Mouse (Mus musculus) urinary bladder, postnatal 25 days (tissue): Measurements from ENCODE around the gene Gpt2.

Experiments used
- DNase-seq: peaks from one replicate; pipeline ENCODE4 v3.0.0; 2022; ENCODE audit warnings: low spot score

Gpt2 gene

DNA sequence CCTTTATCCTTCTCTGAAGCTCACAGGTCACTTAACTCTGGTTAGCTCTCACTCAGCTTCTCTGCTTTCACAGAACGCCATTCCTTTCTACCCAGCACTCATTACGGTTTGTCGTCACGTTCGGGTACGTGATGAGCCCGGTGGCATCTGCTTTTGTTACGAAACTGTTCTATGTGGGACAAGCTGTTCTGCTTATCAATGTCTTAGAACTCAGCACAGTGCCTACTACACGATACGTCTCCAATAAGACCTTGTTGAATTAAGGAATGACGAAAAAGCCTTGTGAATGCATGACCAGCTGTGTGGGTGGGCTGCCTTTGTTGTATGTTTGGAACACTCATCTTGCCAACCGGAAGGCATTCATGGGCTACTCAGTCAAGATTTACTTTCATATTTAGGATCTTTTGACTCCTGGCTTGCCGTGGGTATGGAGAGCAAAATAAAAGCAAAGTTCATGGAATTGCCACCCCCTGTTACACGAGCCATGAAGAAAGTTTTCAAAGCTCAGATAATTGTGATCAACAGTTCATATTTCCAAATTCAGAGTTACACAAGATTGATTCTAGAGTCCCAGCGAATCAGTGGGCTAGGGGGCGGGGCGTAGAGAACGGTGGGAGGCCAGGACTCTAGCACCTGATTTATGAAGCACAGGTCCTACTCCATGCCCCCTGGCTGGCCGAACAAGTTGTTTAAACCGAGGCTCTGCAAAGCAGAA, 4.3 kb upstream of the Gpt2 start:
- no peak for DNase-seq

- no peak for DNase-seq
These were observed 3.7 kb upstream of the Gpt2 start for GRCm38 (mm10) chr8:85488631-85489030.

DNA sequence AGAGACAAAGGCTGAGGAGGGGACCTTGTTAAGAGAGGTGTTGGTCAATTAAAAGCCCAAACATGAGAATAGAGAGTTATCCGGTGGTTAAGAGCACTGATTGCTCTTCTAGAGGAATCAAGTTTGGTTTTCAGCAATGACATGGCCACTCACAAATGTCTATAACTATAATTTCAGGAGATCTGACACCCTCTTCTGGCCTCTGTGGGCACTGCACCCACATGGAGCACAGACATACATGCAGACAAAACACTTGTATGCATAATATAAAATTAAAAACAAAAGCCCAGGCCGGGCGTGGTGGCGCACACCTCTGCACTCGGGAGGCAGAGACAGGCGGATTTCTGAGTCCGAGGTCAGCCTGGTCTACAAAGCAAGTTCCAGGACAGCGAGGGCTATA, 2.8 kb upstream of the Gpt2 start:
- DNase-seq, result no peak

DNA sequence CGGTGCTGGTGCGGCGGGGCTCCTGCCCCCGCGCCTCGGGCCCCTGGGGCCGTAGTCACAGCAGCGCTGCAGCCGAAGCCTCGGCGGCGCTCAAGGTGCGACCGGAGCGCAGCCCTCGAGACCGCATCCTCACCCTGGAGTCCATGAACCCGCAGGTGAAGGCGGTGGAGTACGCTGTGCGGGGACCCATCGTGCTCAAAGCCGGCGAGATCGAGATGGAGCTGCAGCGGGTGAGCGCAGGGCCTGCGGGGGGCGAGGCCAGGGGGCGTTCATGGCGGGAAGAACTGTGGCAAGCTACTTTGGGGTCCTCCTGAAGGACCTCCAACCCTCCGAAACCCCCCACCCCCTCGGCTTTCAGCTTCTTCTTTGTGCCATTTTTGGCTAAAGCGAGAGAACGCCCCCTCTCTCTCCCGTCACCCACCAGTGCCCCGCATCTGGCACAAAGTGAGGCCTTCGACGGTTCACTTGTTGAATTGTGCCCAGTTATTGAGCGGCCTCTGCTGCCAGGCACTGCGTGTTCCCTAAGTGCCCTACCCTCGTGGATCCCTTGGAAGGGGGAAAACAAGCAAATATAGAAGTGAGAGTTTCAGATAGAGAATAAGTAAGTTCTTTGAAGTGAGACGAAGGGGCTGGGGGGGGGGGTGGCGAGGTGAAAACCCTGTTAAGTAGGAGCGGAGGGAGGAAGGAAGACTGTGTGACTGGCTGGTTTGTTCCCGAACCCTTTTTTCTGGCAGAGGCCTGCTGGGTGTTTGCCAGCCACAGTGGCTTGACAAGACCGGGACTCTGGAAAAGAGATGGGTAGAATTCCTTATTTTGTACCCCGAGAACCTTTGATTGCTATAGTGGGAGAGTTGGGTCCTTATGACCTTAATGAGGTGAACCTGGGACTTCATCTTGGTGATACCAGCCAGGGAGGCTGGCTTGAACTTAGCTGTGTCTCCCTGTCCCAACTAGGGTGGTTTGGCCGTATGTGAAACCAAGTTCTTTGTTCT, 860 bp downstream of the Gpt2 start:
- no peak for DNase-seq

DNA sequence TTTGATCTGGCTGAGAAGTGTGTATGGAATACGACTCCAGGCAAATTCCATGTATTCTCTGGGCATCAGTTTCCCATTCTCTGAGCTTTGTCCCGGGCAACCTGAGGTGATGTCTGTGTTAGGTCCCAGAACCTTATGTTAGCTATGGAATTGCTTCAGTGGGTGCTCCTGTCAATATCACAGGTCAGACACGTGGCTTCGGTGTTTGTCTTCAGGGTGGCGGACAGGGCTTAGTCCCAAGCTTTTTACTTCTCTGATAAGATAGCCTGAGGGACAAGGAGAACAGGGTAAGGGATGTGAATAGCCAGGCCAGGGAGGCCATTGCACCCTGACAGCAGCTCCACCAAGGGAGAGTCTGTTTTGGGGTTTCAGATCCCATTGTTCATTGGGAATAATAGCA, 3.7 kb downstream of the Gpt2 start:
- no peak for DNase-seq

GRCm38 (mm10) chr8:85496778-85497177, 4.4 kb downstream of the Gpt2 start:
- no peak for DNase-seq

DNA sequence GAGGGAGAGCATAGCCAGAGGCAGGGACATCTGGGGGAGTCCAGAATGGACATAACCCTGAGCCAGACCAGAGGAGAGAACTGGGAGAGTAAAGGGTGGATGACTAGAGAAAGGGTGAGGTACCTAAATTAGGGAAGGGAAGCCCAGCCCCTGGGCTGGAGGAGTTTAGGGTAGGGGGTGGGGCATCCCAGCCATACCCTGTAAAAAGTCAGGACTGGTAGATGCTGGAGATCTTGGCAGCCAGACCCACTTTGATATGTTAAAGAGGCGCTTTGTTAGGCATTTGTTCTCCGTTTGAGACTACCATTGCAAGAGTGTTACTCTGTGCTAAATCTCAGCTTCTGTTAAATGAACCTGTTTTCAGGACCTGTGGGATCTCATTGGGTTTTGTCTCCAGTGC, 6.2 kb downstream of the Gpt2 start:
- no peak for DNase-seq

GRCm38 (mm10) chr8:85500460-85500859, 8.1 kb downstream of the Gpt2 start:
- DNase-seq, result no peak

- no peak for DNase-seq
These were observed 8.7 kb downstream of the Gpt2 start for GRCm38 (mm10) chr8:85500955-85501685.

DNA sequence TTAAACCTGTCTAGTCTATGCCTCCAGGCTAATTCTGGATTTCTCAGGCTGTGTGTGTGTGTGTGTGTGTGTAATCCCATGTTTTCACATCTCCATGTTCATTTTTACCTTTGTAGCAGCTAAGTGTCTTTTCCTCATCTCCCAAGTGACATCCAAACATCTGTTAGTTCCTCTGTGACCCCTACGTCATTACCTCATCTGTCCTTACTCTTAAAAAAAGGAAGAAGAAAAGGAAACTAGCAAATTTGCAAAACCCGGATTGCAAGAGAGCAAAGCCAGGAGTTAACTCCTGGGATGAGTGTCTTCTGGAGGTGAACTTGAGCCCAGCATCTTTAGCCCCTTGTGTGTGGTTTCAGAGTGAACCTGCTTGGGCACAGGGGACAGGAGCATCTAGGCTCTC, 10.0 kb downstream of the Gpt2 start:
- no peak for DNase-seq

DNA sequence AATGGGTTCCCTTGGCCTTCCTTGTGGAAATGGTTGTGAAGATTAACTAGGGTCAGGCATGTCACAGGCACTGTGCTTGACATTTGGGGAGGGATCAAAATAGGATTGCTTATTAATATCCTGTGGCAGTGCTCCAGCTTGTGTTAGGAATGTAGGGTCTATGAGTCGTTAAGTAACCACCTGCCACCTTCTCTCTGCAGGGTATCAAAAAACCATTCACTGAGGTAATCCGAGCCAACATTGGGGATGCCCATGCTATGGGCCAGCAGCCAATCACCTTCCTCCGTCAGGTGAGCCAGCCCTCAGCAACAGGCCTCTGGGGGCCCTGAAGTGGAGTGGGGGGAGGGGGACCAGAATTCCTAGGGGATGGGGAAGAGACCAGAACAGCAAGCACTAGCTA, 10.7 kb downstream of the Gpt2 start:
- DNase-seq, result no peak

DNA sequence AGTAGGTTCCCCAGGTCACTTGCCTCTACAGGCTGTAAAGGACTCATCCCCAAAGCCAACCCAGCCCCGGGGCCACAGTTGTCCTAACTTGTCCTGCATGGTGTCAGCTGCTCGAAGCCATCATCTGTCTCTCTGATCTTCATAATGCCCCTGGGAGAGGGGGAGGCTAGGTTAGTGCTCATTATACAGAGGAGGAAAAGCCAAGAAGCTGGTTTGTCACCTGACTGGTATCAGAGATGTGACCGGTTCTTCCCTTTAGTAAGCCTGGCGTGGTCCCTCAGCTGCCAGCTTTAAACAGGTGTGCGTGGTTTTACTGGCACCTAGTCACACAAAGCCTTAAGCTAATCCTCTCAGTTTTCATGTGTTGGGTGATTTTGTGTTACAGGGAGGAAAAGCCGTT, 12.3 kb downstream of the Gpt2 start:
- no peak for DNase-seq

GRCm38 (mm10) chr8:85506620-85507019, 14.2 kb downstream of the Gpt2 start:
- no peak for DNase-seq

GRCm38 (mm10) chr8:85508661-85509060, 16.3 kb downstream of the Gpt2 start:
- DNase-seq, result no peak

GRCm38 (mm10) chr8:85512234-85512633, 19.9 kb downstream of the Gpt2 start:
- DNase-seq, result no peak

DNA sequence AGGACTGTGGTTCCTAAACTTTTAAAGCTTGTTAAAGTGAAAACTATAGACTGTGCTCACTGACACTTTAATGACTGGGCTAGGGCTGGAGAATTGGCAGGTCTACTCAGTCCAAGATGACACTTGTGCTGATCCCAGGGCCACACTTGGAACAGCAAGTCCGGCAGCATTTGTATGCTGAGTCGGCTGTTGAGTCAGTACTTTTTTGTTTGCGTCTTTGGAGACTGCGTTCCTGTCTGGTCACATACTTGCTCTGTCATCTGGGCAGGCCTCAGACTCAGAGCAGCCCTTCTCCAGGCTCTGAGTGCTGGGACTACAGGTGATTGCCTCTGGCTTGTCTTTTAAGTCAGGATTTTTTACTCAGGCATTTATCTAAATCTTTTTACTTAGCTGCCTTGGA, 20.9 kb downstream of the Gpt2 start:
- DNase-seq, result no peak

- no peak for DNase-seq
These were observed 23.0 kb downstream of the Gpt2 start for GRCm38 (mm10) chr8:85515391-85515790.

- no peak for DNase-seq
These were observed 25.0 kb downstream of the Gpt2 start for GRCm38 (mm10) chr8:85517336-85517735.

DNA sequence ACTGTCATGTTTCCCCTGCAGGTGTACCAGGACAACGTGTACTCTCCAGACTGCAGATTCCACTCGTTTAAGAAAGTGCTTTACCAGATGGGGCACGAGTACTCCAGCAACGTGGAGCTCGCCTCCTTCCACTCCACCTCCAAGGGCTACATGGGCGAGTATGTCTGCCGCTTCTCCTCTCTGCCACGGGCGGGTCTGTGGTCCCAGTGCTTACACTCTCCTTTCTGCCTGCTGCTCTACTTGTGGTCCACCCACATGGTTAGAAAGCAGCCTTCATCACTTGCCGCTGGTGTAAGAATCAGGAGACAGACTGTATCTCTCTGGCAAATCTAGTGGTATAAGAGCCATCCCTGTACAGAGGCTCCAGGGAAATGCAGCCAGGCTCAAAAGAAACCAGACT, 25.6 kb downstream of the Gpt2 start:
- no peak for DNase-seq

- DNase-seq, result no peak
These were observed 28.2 kb downstream of the Gpt2 start for GRCm38 (mm10) chr8:85520586-85520985.

DNA sequence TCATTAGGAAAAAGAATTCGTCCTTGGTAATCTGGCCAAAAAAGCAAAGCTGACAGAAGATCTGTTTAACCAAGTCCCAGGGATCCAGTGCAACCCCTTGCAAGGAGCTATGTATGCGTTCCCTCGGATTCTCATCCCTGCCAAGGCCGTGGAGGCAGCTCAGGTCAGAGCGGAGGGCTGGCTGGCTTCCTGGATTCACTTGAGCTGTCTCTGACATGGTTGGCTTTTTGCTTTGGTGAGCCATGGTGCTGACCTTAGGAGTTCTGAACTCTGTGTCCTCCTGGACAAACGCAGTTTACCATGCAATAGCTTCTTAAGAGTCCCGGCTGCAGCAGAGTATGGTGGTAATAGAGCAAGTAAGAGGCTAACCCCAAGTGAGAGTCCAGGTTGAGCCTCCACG, 29.0 kb downstream of the Gpt2 start:
- no peak for DNase-seq

- DNase-seq, result no peak
These were observed 31.7 kb downstream of the Gpt2 start for GRCm38 (mm10) chr8:85524086-85524485.

DNA sequence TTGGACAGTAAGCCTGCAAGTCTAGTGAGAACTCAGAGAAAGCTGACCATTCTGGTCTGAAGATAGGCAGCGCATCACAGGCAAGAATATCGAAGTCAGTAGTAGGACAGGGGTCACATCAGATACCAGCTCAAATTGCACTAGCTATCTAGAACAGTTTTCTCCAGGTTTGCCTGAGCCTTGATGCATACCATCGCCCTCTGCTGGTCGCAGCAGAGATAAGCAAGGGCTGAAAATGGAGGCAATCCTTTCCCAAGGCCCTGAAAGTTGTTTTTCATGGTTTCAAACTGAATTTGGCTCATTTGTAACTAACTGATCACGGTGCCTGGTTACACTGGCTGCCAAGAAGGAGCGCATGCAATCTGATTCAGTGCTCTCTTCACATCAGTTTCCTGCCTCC, 33.7 kb downstream of the Gpt2 start:
- peak; percentile 61 for DNase-seq
